Mouse (Mus musculus) intestine, embryonic 14.5 days (tissue): Measurements from ENCODE around the gene Tmem222. TPM values are rescaled to one million over a fixed set of nuclear protein-coding genes. Genes with fewer than 3 reads are reported as not detected.
A peak's percentile ranks its signal among the peaks of the same experiment; 100 is the strongest.

Source experiments
- ATAC-seq: fragments of 200-750 bp; cut with Nextera tagmentation; replicated peaks from 2 replicates; pipeline ENCODE4 v1.8.0; 2017; ENCODE audit warnings: low read depth, moderate number of reproducible peaks, moderate TSS enrichment, moderate library complexity; ENCODE audit not compliant: low FRiP score, low TSS enrichment
- DNase-seq: peaks from one replicate; pipeline ENCODE4 v3.0.0-alpha.2; 2018; ENCODE audit warnings: low spot score
- H3K27ac ChIP-seq: fragments of 300-500 bp; sonication (generic); 2 replicates; pipeline ENCODE4 v1.5.1; 2014; ENCODE audit warnings: low read depth, mild to moderate bottlenecking, control low read depth
- H3K27me3 ChIP-seq: fragments of 300-500 bp; sonication (generic); replicated peaks from 2 replicates; pipeline ENCODE4 v1.6.1; 2014; ENCODE audit warnings: low read length, control low read depth; ENCODE audit not compliant: control insufficient read depth, insufficient read depth
- H3K36me3 ChIP-seq: fragments of 300-500 bp; sonication (generic); 2 replicates; pipeline ENCODE4 v1.6.1; 2014; ENCODE audit warnings: low read length, control low read depth; ENCODE audit not compliant: control insufficient read depth, insufficient read depth
- H3K4me1 ChIP-seq: fragments of 300-500 bp; sonication (generic); replicated peaks from 2 replicates; pipeline ENCODE4 v1.6.1; 2014; ENCODE audit warnings: low read length, control low read depth, mixed read lengths; ENCODE audit not compliant: control insufficient read depth, insufficient read depth
- H3K4me2 ChIP-seq: fragments of 300-500 bp; sonication (generic); 2 replicates; pipeline ENCODE4 v1.6.1; 2014; ENCODE audit warnings: low read length
- H3K4me3 ChIP-seq: fragments of 300-500 bp; sonication (generic); 2 replicates; pipeline ENCODE4 v1.5.1; 2014; ENCODE audit warnings: low read depth, low read length, control low read depth, mixed read lengths
- H3K9ac ChIP-seq: fragments of 300-500 bp; sonication (generic); 2 replicates; pipeline ENCODE4 v1.6.1; 2014; ENCODE audit warnings: mild to moderate bottlenecking, low read length
- H3K9me3 ChIP-seq: fragments of 300-500 bp; sonication (generic); 2 replicates; pipeline ENCODE4 v1.6.1; 2016; ENCODE audit warnings: low read length, control low read depth; ENCODE audit not compliant: control insufficient read depth
- WGBS: fragments of 180-500 bp; shearing (Covaris S2); extraction: QIAGEN DNeasy Blood & Tissue Kit; methylation state at CpG from one replicate; pipeline ENCODE4 v1.1.7; 2014; 5-methylcytosine and 5-hydroxymethylcytosine counted together
- polyA plus RNA-seq: library from polyadenylated mRNA; unstranded; fragments of >200 nt; fragmentation: Nextera tagmentation; extraction: Ambion mirVana; gene quantifications from 2 replicates; pipeline ENCODE4 v1.2.1, GENCODE M21; 2014

The Tmem222 gene
- polyA plus RNA-seq, 1 experiment from 2014 or later = 84.6 TPM

DNA sequence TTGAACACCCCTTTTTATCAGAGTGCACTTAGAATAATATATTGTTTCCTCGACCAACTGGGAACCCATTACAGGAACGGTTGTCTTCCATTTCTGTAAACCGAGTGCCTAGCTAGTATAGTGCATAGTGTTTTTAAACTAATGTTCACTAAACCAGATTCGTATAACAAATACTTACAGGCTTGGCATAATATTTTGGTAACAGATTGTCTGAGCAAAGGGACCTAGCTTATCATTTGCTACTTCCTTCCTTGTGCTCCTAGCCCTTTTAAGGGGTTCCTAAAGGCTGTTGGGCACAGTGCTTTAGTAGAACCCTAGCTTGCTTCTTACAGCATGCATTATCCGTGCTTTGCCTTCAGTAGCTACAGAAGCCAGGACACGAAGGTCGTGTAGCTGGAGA lies 3.9 kb upstream of the Tmem222 start:
- Histone ChIP-seq H3K4me3 (no peak overlapping the region), H3K4me2 (0 out of 2 replicates have a peak overlapping the region, but pooled peaks have one; percentile 2), H3K9ac (no peak overlapping the region), H3K27me3 (no peaks in the 10 kb centered on the region), H3K27ac (peak overlapping the region; percentile 82), H3K4me1 (peaks cover 24% of the 10 kb centered on the region), H3K9me3 (no peaks in the 10 kb centered on the region), H3K36me3 (no peaks in the 10 kb centered on the region)
- ATAC-seq (no peak), DNase-seq (no peak)
- 36% methylated on average over 7 of the region's 7 CpGs for WGBS

DNA sequence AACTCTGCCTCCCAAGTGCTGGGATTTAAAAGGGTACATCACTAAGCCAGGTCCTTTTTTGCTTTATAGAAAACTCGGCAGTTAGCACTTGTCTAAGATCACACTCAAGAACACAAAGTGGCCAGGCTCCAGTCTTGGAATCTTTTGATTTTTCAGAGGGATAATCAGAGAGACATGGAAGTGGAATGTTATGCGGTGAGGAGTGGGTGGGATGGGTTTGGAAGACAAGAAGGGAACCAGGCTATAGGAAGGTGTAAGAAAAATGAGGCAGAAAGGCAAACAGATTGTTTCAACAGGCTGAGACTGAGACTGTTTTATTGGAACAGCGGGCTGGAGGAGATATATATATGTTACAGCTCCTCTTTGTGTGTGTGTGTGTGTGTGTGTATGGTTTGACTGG lies 890 bp upstream of the Tmem222 start:
- H3K27me3 ChIP-seq = no peaks in the 10 kb centered on the region
- ATAC-seq = no peak
- 80% methylated on average over 3 of the region's 3 CpGs for WGBS
- H3K27ac ChIP-seq = peak overlapping the region; percentile 92
- no peak for DNase-seq
- 0 out of 2 replicates have a peak, but pooled peaks cover 7% of the 10 kb centered on the region for H3K36me3 ChIP-seq
- H3K9me3 ChIP-seq = no peaks in the 10 kb centered on the region
- peaks cover 34% of the 10 kb centered on the region for H3K4me1 ChIP-seq
- peak overlapping the region; percentile 83 for H3K4me3 ChIP-seq
- H3K9ac ChIP-seq = no peak overlapping the region
- peak overlapping the region; percentile 85 for H3K4me2 ChIP-seq

DNA sequence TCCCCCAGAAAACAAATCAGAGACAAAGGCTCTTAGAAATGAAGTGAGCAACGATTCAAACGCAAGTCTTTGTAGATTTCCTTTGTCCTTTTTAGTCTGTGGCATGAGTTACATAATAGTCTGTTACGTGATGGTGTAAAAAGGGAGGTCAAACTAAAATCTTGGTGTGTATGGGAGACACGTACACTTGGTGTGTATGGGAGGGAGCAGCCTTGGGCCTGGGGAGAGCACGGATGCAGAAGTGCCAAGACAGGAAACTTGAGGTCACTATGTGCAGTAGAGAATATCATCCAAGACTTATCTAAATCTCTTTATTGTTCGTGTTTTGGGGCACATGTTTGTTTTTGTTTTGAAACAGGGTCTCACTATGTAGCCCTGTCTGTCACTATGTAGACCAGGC lies 475 bp upstream of the Tmem222 start:
- Histone ChIP-seq H3K36me3 (0 out of 2 replicates have a peak, but pooled peaks cover 7% of the 10 kb centered on the region), H3K4me3 (peak overlapping the region; percentile 83), H3K4me2 (peak overlapping the region; percentile 85), H3K27ac (peak overlapping the region; percentile 92), H3K9ac (peak overlapping the region; percentile 75), H3K4me1 (peaks cover 34% of the 10 kb centered on the region), H3K27me3 (no peaks in the 10 kb centered on the region), H3K9me3 (no peaks in the 10 kb centered on the region)
- 27% methylated on average over 6 of the region's 6 CpGs for WGBS
- DNase-seq (no peak), ATAC-seq (no peak)

DNA sequence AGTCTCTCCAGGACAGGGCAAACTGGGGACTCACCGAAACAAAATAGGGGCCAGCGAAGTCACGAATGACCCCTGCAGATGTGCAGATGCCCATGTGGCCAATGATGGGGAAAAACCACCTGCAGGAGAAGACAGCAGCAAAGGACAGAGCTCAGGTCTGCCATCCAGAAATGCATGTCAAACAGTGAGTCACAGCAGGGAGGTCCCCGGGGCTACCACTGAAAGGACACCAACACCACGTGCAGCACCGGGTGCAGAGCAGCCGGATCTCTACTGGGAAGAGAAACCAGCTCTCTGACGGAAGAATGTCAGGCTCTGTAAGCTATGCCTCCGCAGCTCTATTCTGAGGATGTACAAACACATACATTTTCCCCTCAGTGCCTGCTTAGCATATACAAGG lies 6.7 kb downstream of the Tmem222 start:
- Histone ChIP-seq H3K9me3 (no peaks in the 10 kb centered on the region), H3K36me3 (peaks cover 55% of the 10 kb centered on the region), H3K4me2 (no peak overlapping the region), H3K4me1 (peaks cover 3% of the 10 kb centered on the region; the same call in 1 of the 2 replicates), H3K27me3 (no peaks in the 10 kb centered on the region), H3K4me3 (no peak overlapping the region), H3K27ac (no peak overlapping the region), H3K9ac (no peak overlapping the region)
- 90% methylated on average over 9 of the region's 9 CpGs for WGBS
- ATAC-seq (no peak), DNase-seq (no peak)

DNA sequence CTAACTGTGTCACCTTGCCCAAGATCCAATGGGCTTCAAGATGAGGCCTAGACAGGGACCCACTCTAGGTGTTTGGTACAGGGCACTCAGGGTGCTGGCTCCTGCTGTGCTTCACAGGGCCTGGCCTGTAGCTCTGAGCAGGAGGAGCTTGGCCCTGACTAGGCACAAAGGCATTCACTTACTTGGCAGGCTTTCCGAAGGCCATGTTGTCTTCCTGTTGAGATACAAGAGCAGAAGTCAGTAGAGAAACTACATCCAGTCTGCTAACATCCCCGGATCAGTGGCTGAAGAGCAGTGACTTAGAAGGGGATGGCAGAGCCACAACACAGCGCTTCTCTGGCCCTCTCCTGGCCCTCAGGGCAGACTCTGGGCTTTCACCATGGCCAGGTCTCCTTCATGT lies 8.0 kb downstream of the Tmem222 start:
- DNase-seq (no peak), ATAC-seq (no peak)
- no peak overlapping the region for H3K27ac ChIP-seq
- peaks cover 63% of the 10 kb centered on the region for H3K36me3 ChIP-seq
- H3K9me3 ChIP-seq = no peaks in the 10 kb centered on the region
- no peak overlapping the region for H3K9ac ChIP-seq
- H3K4me2 ChIP-seq = no peak overlapping the region
- H3K4me3 ChIP-seq = no peak overlapping the region
- no peaks in the 10 kb centered on the region for H3K4me1 ChIP-seq
- WGBS = 87% methylated on average over 3 of the region's 3 CpGs
- H3K27me3 ChIP-seq = no peaks in the 10 kb centered on the region

DNA sequence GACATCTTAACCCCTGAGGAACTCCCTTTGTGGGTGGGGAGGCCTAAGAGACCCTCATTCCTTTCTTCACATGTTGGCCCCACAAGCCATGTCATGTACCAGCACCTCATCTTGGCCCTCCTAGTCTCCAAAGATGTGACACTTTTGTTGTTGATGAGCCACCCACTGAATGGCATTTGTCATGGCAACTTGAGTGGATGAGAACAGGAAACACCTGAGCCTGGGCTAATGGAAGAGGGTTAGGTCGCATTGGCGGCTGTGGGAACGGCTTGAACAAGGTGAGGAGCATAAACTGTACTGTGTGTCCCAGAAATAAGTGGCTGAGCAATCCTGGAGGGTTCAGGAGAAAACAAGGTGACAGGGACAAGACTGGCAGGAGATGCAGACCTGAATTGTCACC lies 8.7 kb downstream of the Tmem222 start:
- WGBS = 94% methylated on average over 3 of the region's 3 CpGs
- H3K27ac ChIP-seq = no peak overlapping the region
- no peak overlapping the region for H3K9ac ChIP-seq
- H3K27me3 ChIP-seq = no peaks in the 10 kb centered on the region
- H3K9me3 ChIP-seq = 0 out of 2 replicates have a peak, but pooled peaks cover 3% of the 10 kb centered on the region
- DNase-seq (no peak), ATAC-seq (no peak)
- H3K4me3 ChIP-seq = no peak overlapping the region
- H3K4me2 ChIP-seq = no peak overlapping the region
- peaks cover 65% of the 10 kb centered on the region for H3K36me3 ChIP-seq
- H3K4me1 ChIP-seq = no peaks in the 10 kb centered on the region

DNA sequence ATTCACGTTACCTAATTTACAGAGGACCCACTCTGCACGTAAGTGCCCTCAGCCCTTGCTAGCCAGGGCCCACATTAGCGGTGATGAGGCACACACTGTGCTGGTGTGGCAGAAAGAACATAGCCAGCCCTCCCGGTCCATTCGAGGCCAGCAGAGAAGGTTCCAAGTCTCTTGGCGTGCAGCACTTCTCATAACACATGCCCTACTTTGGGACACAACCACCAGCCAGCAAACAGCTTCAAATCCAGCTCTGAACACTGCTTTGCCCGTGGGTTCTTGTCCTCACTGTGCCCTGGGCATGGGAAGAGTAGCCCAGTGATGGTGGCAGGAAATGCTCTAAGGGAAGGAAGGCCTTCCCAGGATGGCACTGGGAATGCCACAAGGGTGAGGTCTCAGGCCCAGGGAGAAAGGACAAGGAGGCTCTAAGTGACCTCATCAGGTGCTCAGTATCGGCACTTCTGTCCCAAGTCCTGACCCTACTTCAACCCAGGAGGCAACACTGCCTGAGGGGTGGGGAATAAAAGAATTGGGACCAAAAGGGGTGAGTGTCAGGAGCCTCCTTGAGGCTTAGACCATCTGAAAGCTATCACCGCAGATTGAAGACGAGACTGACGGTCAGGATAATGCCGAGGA lies 11.2 kb downstream of the Tmem222 start:
- H3K36me3 ChIP-seq = peaks cover 65% of the 10 kb centered on the region
- no peak overlapping the region for H3K9ac ChIP-seq
- no peak overlapping the region for H3K4me2 ChIP-seq
- 0 out of 2 replicates have a peak, but pooled peaks cover 3% of the 10 kb centered on the region for H3K9me3 ChIP-seq
- ATAC-seq (no peak), DNase-seq (no peak)
- H3K4me1 ChIP-seq = no peaks in the 10 kb centered on the region
- no peak overlapping the region for H3K27ac ChIP-seq
- 93% methylated on average over 12 of the region's 12 CpGs for WGBS
- no peak overlapping the region for H3K4me3 ChIP-seq
- H3K27me3 ChIP-seq = no peaks in the 10 kb centered on the region

DNA sequence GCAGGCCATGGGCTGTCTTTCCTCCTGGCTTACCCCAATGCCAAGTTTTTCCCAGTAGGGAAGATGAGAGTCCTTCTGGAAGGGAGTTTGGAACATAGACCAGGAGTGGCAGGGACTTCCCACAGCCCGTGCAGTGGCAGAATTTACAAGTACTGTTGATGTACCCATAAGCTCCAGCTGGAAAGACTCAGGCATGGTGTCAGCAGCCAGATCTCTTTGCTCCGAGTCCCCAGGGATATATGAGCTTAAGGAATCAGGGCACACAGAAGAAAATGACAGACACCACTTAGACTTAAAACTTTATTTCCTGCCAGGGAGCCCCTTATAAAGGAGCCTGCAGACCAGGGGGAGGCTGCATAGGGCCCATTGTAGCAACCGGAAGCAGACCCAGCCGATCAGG lies 11.8 kb downstream of the Tmem222 start:
- no peaks in the 10 kb centered on the region for H3K27me3 ChIP-seq
- H3K4me1 ChIP-seq = no peaks in the 10 kb centered on the region
- no peak overlapping the region for H3K9ac ChIP-seq
- WGBS = 79% methylated on average over 4 of the region's 4 CpGs
- DNase-seq = no peak
- no peak for ATAC-seq
- 0 out of 2 replicates have a peak, but pooled peaks cover 3% of the 10 kb centered on the region for H3K9me3 ChIP-seq
- no peak overlapping the region for H3K27ac ChIP-seq
- H3K4me2 ChIP-seq = no peak overlapping the region
- no peak overlapping the region for H3K4me3 ChIP-seq
- H3K36me3 ChIP-seq = peaks cover 64% of the 10 kb centered on the region

DNA sequence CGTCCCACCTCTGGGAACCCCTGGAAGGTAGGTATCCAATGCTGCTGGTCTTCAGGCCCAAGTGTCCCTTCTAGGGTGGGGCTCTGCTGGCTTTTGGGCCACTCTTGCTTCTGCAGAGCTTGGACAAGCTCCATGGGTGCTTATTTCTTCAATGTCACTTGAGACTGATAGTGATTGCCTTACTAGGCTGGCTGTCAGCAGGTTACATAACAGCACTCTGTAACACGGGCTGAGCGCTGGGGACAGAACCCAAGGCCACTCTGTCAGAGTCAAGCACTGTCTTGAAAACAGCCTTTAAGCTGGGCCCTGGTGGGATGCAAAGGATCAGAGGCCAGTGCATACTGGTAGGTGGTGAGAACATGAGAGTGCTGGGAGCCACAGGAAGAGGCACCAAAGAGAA lies 12.3 kb downstream of the Tmem222 start:
- no peak overlapping the region for H3K27ac ChIP-seq
- H3K9me3 ChIP-seq = 0 out of 2 replicates have a peak, but pooled peaks cover 3% of the 10 kb centered on the region
- no peak for DNase-seq
- no peaks in the 10 kb centered on the region for H3K27me3 ChIP-seq
- H3K4me1 ChIP-seq = no peaks in the 10 kb centered on the region
- no peak for ATAC-seq
- no peak overlapping the region for H3K9ac ChIP-seq
- 97% methylated on average over 3 of the region's 3 CpGs for WGBS
- no peak overlapping the region for H3K4me2 ChIP-seq
- peaks cover 59% of the 10 kb centered on the region for H3K36me3 ChIP-seq
- H3K4me3 ChIP-seq = no peak overlapping the region
